11 mouse cellular contexts compared by ENCODE assay signal in the genomic region with DNA sequence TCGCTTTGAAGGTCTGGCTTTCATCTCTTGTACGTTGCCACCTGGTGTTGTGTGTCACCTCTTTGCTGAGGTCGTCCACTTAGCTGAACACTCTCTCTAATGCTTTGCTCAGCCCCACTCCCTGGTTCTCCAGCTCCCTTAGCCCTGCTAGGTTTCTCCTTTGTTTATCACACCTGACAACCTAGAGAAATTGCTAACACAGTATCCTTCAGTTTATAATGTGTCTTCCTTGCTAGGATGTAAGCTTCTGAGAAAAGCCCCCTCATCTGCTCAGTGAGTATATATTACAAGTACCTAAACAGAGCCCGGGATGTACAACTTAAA.
"Had no signal": no experiment of that assay in that cellular context is flagged by ENCODE, and none has a peak within 500 bp of the region (broad histone marks: within the 10 kb centered on the region; RNA-seq: fewer than 3 reads in every experiment).

No protein-coding gene starts in this region.

- H3K36me3 ChIP-seq: liver, embryonic 15.5 days; midbrain, embryonic 13.5 days had no signal

- H3K4me2 ChIP-seq: liver, embryonic 11.5 days; liver, embryonic 15.5 days; midbrain, embryonic 13.5 days had no signal

- H3K27ac ChIP-seq: left cerebral cortex, adult 2 months; liver, embryonic 15.5 days; midbrain, embryonic 13.5 days had no signal

- ATAC-seq: lung, postnatal 0 days; midbrain, embryonic 13.5 days had no signal

- H3K9ac ChIP-seq: liver, embryonic 15.5 days; midbrain, embryonic 13.5 days had no signal

- H3K27me3 ChIP-seq: liver, embryonic 15.5 days; midbrain, embryonic 13.5 days had no signal

- H3K4me1 ChIP-seq: liver, embryonic 15.5 days; midbrain, embryonic 13.5 days had no signal

- DNase-seq: kidney, adult 18-20 months; kidney, postnatal 10 days; kidney, postnatal 4 days; lung, adult 2 months; lung, postnatal 36 days; right cerebral cortex, postnatal 25 days had no signal

- H3K9me3 ChIP-seq: liver, embryonic 15.5 days; midbrain, embryonic 13.5 days had no signal

- H3K4me3 ChIP-seq: left cerebral cortex, adult 2 months; liver, embryonic 15.5 days; midbrain, embryonic 13.5 days had no signal
